Mouse (Mus musculus) right cerebral cortex, adult 2 months (tissue): ENCODE results near the gene Zfr2.
A peak's percentile ranks its signal among the peaks of the same experiment; 100 is the strongest.
"Not testable (repeated sequence)": the region's sequence is repeated elsewhere in the genome, so short reads cannot be mapped to it uniquely, and the experiment has no call there.

Experiments
- DNase-seq, 2 experiments: peaks; one replicate each; pipeline ENCODE4 v3.0.0; 2021 to 2022; ENCODE audit warnings: low spot score in 2 of 2

The Zfr2 gene

DNA sequence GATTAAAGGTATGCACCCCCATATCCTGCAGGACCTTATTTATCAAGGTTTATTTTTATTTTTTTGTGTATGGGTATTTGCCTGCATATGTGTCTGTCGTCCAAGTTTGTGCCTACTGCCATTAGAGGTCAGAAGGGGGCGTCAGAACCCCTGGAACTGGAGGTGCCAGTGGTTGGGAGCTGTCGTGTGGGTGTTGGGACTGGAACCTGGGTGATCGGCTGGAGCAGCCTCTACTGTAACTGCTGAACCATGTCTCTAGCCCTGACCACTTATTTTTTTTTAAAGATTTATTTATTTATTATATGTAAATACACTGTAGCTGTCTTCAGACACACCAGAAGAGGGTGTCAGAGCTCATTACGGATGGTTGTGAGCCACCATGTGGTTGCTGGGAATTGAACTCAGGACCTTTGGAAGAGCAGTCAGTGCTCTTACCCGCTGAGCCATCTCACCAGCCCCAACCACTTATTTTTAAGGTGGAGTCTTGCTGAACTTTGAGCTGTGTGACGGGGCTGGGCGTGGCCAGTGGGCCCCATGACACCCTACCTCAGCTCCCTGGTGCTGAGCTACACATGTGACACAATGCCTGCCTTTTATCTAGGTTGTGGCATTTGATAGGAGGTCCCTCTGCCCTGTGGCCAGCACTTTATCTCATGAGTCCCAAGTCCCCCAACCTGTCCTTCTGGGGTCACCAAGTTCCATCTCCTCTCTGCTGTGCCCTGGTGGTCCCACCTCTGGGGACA lies 29.8 kb upstream of the Zfr2 start:
- DNase-seq = no peak

GRCm38 (mm10) chr10:81204137-81204536 lies 28.8 kb upstream of the Zfr2 start:
- DNase-seq = no peak

DNA sequence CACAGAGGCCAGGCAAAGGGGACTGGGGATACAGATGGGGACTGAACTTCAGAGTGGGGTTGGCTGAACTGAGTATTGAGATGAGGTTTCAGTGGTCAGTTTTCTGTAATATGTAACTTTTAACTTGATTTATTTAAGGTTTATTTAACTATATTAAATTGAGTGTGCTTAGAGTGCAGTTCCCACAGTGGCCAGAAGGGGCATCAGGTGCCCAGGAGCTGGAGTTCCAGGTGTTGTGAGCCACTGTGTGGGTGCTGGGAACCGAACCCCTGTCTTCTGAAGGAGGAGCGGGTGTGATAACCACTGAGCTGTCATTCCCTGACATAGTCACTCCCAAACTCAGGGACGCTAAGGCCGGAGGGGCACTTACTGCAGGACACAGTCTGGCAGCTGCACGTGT lies 22.8 kb upstream of the Zfr2 start:
- DNase-seq = no peak

- no peak for DNase-seq
These were observed 16.7 kb upstream of the Zfr2 start for GRCm38 (mm10) chr10:81216260-81216659.

GRCm38 (mm10) chr10:81216810-81217209 lies 16.1 kb upstream of the Zfr2 start:
- no peak for DNase-seq

DNA sequence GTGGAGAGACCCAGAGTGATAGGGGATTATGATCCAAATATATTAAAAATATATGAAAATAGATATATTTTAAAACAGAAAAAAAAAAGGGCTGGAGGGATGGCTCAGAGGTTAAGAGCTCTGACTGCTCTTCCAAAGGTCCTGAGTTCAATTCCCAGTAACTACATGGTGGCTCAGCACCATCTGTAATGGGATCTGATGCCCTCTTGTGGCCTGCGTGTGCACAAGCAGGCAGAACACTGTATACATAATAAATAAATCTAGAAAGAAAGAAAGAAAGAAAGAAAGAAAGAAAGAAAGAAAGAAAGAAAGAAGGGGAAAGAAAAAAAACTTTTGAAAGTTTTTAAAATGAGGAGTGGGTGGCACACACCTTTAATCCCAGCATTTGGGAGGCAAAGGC lies 15.7 kb upstream of the Zfr2 start:
- DNase-seq = not testable (repeated sequence)

- DNase-seq = peak; percentile 56 to 65
These were observed 15.0 kb upstream of the Zfr2 start for GRCm38 (mm10) chr10:81217964-81218363.

DNA sequence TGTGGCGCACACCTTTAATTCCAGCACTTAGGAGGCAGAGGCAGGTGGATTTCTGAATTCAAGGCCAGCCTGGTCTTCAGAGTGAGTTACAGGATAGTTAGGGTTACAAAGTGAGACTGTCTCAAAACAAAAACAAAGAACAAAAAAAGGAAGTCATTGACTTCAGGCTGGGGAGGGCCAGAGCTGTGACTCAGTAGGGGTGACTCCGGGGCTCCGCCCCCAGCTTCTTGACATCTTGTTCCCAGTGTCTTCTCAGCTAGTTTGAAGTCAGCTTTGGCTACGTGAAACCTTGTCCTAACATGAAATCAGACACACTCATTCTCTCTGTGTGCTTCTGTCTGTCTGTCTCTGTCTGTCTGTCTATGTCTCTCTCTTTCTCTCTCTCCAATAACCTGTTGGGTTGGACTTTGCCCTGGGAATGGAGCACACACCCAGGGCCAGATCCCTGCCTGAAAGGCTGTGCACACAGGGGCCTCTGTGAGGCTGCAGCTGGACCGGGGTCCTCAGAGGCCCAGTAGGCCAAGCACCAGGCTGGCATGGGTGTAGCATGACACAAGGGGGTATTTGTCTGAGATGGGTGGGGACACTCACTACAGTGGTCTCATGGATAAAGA lies 11.4 kb upstream of the Zfr2 start:
- no peak for DNase-seq

GRCm38 (mm10) chr10:81223731-81224130 lies 9.2 kb upstream of the Zfr2 start:
- DNase-seq = not testable (repeated sequence)

GRCm38 (mm10) chr10:81229735-81230437 lies 3.1 kb upstream of the Zfr2 start:
- peak; percentile 53 to 56 for DNase-seq

- peak; percentile 85 to 88 for DNase-seq
These were observed 2.3 kb upstream of the Zfr2 start, which contains the start of gene Atcay for GRCm38 (mm10) chr10:81230438-81231332. Gene Atcay, minus strand, starts transcription at chr10:81230833.

- DNase-seq = no peak
These were observed 1.5 kb upstream of the Zfr2 start for GRCm38 (mm10) chr10:81231436-81231835.

DNA sequence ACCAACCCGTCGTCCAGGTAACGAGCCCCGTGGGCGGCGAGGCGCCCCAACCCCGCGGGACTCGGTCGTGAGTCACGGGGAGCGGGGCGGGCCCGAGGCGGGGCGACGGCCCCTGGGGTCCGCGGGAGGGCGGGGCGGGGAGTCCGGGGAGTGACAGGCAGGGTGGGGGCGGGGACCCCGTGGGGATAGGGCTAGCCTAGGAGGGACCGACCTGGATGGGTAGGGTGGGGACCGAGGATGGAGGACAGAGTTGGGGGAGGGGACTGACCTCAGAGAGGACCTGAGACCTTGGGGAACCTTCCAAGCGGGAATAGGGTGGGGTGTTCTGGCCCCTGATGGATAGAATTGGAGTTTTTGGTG lies 251 bp downstream of the Zfr2 start:
- DNase-seq = no peak

DNA sequence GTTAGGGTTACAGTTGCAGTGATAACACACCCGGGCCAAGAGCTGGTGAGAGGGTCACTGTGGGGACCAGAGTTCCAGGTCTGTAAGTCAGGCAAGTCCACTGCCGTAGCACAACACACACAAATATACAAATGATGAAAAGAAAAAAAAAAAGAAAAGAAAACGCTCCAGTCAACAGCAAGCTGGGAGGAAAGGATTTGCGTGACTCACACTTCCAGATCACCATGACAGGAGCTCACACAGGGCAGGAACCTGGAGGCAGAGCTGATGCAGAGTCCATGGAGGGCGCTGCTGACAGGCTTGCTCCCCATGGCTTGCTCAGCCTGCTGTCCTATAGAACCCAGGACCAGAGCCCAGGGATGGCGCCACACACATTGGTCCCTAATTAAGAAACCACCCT lies 1.3 kb downstream of the Zfr2 start:
- DNase-seq = no peak

DNA sequence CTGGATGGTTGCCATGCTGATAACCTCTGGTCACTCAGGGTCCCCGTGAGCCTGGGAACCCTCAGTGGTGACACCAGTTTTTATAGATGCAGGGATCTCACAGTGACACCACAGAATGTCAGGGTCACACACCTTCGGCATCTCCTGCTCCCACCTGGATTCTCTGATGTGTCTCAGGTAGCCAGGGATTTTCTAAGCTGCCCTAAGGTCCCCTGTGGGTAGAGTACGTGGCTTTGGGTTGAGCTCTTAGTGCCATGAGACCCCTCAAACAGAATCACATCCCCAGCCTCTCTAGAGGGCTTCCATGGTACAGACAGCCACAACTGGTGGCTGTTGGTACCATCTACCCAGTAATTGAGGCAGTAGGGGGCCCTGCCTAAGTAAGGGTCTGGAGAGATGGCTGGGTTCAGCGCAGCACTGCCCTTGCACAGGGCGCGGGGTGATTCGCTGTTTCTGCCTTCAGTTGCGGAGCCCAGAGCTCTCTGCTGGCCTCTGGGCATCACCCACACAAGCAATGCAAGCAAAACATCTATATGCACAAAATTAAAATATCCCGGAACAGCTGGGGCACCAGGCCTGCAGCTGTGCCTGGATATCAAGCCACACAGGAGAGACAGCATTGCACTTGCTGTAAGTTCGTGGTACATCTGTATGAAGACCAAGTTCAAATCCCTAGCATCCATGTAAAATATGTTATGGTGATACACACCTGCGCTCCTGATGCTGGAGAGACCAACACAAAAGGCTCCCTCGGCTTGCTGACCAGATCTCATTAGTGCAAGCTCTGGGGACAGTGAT lies 3.7 kb downstream of the Zfr2 start:
- no peak for DNase-seq

- no peak for DNase-seq
These were observed 5.7 kb downstream of the Zfr2 start for GRCm38 (mm10) chr10:81238618-81239017.

GRCm38 (mm10) chr10:81240876-81241275 lies 7.9 kb downstream of the Zfr2 start:
- DNase-seq = peak; percentile 75 to 80

DNA sequence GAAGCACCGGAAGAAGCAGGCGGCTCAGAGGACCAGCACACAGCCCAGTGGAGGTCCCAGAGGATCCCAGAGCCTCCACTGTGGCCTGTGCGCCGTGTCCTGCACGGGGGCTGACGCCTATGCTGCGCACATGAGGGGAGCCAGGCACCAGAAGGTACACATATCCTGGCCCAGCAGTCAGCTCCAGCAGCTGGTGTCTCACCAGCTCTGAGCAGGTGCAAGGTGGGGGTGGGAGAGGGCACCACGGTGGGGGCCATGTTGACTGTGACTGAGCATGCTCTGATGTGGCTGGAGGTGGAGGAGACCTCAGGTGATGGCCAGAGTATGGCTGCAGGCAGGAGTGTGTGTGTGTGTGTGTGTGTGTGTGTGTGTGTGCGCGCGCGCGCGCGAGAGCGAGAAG lies 9.1 kb downstream of the Zfr2 start:
- no peak for DNase-seq

GRCm38 (mm10) chr10:81244146-81244545 lies 11.2 kb downstream of the Zfr2 start:
- DNase-seq = no peak

DNA sequence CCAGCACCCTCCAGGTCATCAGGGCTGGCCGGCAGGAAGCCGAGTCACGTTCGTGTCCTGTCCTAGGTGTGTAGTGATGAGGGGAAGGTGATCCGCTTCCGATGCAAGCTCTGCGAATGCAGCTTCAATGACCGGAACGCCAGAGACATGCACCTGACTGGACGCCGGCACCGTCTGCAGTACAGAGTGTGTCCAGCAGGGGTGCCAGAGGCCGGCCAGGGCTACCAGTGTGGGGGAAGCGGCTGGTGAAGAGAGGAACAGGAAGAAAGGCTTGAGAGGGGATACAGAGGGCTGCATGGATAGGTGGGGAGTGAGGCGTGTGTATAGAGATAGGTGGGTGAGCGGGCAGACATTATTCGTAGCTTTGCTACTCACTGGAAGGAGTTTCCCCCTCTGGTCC lies 11.6 kb downstream of the Zfr2 start:
- DNase-seq = peak; percentile 75 to 79

- peak in 1 of 2 experiments; percentile 41 for DNase-seq
These were observed 12.2 kb downstream of the Zfr2 start for GRCm38 (mm10) chr10:81245166-81245565.
